Mouse (Mus musculus): Measurements from ENCODE around the gene Rexo1. TPM values are rescaled to one million over a fixed set of nuclear protein-coding genes. Genes with fewer than 3 reads are reported as not detected.

Gene Rexo1
- polyA plus RNA-seq, 1 experiment from 2014 or later: 25.8 TPM

DNA sequence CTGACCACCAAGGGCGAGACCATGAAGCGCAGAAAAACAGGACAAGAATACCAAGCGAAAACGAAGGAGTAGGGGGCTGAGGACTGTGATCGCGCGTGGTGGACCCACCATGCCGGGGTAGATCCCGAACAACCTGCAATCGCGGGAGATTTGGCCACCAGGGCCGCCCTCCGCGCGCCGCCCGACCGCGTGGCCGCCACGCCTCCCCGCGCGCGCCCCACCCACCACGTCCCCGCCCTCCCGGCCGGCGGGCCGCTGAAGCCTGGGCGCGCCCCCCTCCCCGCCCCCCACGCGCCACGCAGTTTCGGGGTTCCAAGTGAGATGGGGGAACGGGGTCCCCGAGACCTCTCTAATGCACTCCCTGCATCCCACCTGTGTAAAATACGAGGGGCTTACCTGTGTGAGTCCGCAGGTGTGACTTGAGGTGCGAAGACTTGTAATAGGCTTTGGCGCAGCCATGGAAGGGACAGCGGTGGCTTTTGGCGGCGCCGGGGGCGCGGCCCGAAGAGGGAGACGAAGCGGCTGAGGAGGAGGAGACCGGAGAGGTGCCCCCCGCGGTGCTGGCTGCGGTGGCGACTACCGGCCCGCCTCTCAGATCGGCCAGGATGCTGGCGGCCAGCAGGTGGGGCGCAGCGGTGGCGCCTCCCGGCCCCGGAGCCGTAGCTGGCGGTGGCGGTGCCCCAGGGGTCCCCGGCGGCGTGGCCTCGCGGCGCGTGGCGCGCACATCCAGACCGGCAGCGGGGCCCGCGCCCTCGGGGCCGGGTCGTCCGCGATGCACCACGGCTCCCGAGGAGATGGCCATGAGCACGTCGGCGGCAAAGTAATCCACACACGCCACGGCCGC, 15.2 kb upstream of the Rexo1 start:
- Histone ChIP-seq H3K4me1 (ENCODE audit: control insufficient read depth, insufficient read depth, low read depth, low read length) (peaks cover 39% of the 10 kb centered on the region), H3K4me3 (ENCODE audit: low read length) (peak overlapping the region; percentile 91), H3K4me2 (ENCODE audit: low read length) (peak overlapping the region; percentile 94), H3K9me3 (ENCODE audit: control insufficient read depth, low read length) (no peaks in the 10 kb centered on the region), H3K9ac (ENCODE audit: low read depth, low read length) (peak overlapping the region; percentile 90), H3K27ac (ENCODE audit: low read depth, low read length) (peak overlapping the region; percentile 90), H3K27me3 (replicated peaks; ENCODE audit: control insufficient read depth, insufficient read depth, low read length) (no peaks in the 10 kb centered on the region), H3K36me3 (ENCODE audit: control insufficient read depth, insufficient read depth, low read length) (no peaks in the 10 kb centered on the region)
- WGBS: under 1% methylated on average over 88 of the region's 96 CpGs
- ATAC-seq: peak; percentile 0; the same call in 1 of the 2 replicates

DNA sequence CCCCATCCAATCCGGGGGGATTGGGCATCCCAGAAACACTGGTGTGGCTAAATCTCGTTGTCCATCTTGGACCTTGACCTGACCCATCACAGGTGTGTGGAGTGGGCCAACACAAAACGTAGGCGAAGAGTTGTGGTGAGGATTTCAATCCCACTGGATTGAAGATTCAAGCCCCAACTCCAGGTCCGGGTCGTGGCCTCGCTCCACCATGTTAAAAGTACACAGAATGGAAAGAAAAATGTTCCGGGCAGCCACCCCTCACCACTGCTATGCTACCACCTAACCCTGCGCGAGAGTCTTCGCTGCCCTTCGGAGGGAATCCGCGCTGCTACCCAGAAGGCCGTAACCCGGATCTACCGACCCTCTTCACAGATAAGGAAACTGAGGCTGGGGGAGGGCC, 14.6 kb upstream of the Rexo1 start:
- peak overlapping the region; percentile 90 for H3K9ac ChIP-seq (ENCODE audit: low read depth, low read length)
- no peaks in the 10 kb centered on the region for H3K36me3 ChIP-seq (ENCODE audit: control insufficient read depth, insufficient read depth, low read length)
- peaks cover 45% of the 10 kb centered on the region for H3K4me1 ChIP-seq (ENCODE audit: control insufficient read depth, insufficient read depth, low read depth, low read length)
- H3K9me3 ChIP-seq (ENCODE audit: control insufficient read depth, low read length): no peaks in the 10 kb centered on the region
- no peak for ATAC-seq
- H3K27ac ChIP-seq (ENCODE audit: low read depth, low read length): no peak overlapping the region
- H3K4me3 ChIP-seq (ENCODE audit: low read length): peak overlapping the region; percentile 91
- peak overlapping the region; percentile 94 for H3K4me2 ChIP-seq (ENCODE audit: low read length)
- 12% methylated on average over 17 of the region's 17 CpGs for WGBS
- H3K27me3 ChIP-seq (replicated peaks; ENCODE audit: control insufficient read depth, insufficient read depth, low read length): no peaks in the 10 kb centered on the region

- H3K4me1 ChIP-seq (ENCODE audit: control insufficient read depth, insufficient read depth, low read depth, low read length): peaks cover 51% of the 10 kb centered on the region
- no peak for ATAC-seq
- H3K4me3 ChIP-seq (ENCODE audit: low read length): no peak overlapping the region
These were observed 13.5 kb upstream of the Rexo1 start for GRCm38 (mm10) chr10:80574896-80575295.

DNA sequence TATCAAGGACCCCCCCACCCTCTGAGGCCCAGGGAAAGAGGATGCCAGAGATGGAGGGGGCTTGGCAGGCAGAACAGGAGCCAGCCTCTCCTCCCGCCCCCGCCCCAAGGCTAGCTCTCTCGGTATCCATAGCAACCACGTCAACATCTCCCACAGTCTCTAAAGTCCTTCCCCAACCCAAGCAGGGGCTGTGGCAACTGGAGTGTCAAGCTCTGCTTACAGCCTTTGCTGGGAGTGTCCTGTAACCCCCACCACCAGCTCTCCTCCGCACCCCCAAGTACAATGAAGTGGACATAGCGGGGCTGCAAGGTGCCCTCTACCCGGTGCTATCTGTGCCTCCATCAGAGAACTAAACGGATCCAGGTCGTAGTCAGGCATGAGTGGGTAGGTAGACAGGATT, 12.6 kb upstream of the Rexo1 start:
- Histone ChIP-seq H3K4me2 (ENCODE audit: low read length) (peak overlapping the region; percentile 21), H3K9me3 (ENCODE audit: control insufficient read depth, low read length) (no peaks in the 10 kb centered on the region), H3K27ac (ENCODE audit: low read depth, low read length) (peak overlapping the region; percentile 17; the same call in 1 of the 2 replicates), H3K36me3 (ENCODE audit: control insufficient read depth, insufficient read depth, low read length) (no peaks in the 10 kb centered on the region; the same call in 1 of the 2 replicates), H3K4me1 (ENCODE audit: control insufficient read depth, insufficient read depth, low read depth, low read length) (peaks cover 53% of the 10 kb centered on the region), H3K27me3 (replicated peaks; ENCODE audit: control insufficient read depth, insufficient read depth, low read length) (no peaks in the 10 kb centered on the region), H3K4me3 (ENCODE audit: low read length) (no peak overlapping the region), H3K9ac (ENCODE audit: low read depth, low read length) (peak overlapping the region; percentile 27; the same call in 1 of the 2 replicates)
- 51% methylated on average over 9 of the region's 9 CpGs for WGBS
- no peak for ATAC-seq

More at GRCm38 (mm10) chr10:80574896-80575295, 13.5 kb upstream of the Rexo1 start:
- Histone ChIP-seq H3K4me2 (ENCODE audit: low read length) (peak overlapping the region; percentile 94), H3K9ac (ENCODE audit: low read depth, low read length) (0 out of 2 replicates have a peak overlapping the region, but pooled peaks have one; percentile 8), H3K9me3 (ENCODE audit: control insufficient read depth, low read length) (no peaks in the 10 kb centered on the region), H3K27ac (ENCODE audit: low read depth, low read length) (no peak overlapping the region), H3K36me3 (ENCODE audit: control insufficient read depth, insufficient read depth, low read length) (no peaks in the 10 kb centered on the region), H3K27me3 (replicated peaks; ENCODE audit: control insufficient read depth, insufficient read depth, low read length) (no peaks in the 10 kb centered on the region)
- WGBS: 78% methylated on average over 3 of the region's 3 CpGs

DNA sequence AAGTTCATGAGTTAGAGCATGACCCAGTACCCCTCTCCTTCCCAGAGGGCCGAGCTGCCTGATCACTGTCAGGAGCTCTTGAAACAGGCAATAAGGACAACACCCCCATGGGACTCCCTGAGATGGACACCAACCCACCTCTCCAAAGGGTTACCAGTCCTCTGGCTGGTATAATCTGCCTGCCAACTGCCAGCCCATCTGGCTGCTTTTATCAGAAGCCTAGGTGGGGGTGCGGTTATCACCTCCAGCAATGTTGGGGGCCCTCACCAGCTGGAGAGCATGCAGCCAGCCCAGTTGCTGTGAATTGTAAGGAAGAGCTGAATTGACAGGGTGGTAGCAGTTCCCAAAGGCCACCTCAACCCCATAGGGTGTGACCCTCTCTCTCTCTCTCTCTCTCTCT, 11.1 kb upstream of the Rexo1 start:
- Histone ChIP-seq H3K9me3 (ENCODE audit: control insufficient read depth, low read length) (no peaks in the 10 kb centered on the region), H3K9ac (ENCODE audit: low read depth, low read length) (no peak overlapping the region), H3K36me3 (ENCODE audit: control insufficient read depth, insufficient read depth, low read length) (peaks cover 6% of the 10 kb centered on the region; the same call in 1 of the 2 replicates), H3K4me3 (ENCODE audit: low read length) (no peak overlapping the region), H3K4me1 (ENCODE audit: control insufficient read depth, insufficient read depth, low read depth, low read length) (peaks cover 43% of the 10 kb centered on the region), H3K27me3 (replicated peaks; ENCODE audit: control insufficient read depth, insufficient read depth, low read length) (no peaks in the 10 kb centered on the region), H3K4me2 (ENCODE audit: low read length) (no peak overlapping the region), H3K27ac (ENCODE audit: low read depth, low read length) (no peak overlapping the region)
- no peak for ATAC-seq
- 78% methylated on average over 2 of the region's 2 CpGs for WGBS

DNA sequence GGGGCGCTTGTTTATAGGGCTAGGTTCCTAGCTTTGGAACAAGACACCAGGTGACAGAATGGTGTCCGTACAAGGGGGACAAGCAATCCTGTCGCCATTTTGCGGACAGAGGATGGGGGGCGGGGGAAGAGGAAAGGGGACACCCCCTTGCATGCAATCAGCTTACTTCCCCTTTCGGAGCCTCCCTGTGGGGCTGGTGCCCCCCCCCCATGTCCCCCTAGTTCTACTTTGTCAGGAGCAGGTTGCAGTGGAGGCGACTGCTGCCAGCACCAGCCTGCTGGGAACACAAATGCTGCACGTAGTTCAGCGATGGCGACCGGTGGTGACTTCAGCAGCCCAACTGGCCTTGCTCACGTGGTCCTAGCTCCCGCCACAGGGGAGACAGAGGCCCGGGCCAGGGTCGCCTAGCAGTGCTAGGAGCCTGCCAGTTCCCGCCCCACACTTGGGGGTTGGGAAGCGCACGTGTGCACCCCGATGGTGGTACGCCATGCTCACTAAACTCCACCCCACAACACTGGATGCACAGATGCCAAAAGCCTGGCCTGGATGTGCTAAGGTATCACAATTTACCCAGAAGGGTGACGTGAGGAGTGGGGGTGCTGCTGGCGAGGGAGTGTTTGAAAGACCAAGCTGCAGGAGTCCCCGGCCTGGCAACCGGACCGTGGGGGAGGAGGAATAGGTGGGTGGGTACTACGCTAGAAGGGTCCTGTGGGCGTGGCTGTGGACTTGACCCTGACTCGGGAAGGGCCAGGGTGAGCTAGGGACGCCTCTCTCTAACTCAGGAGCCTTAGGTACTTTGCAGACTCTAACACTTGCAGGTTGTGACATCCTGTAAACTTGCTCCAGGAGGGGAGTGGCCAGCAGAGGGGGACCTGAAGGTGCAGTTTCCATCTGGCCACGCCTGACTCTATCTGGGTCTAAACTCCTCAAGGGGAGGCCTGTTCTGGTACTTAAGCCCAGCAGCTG, 9.8 kb upstream of the Rexo1 start:
- Histone ChIP-seq H3K4me1 (ENCODE audit: control insufficient read depth, insufficient read depth, low read depth, low read length) (peaks cover 55% of the 10 kb centered on the region), H3K4me3 (ENCODE audit: low read length) (peak overlapping the region; percentile 14; the same call in 1 of the 2 replicates), H3K9ac (ENCODE audit: low read depth, low read length) (peak overlapping the region; percentile 54), H3K4me2 (ENCODE audit: low read length) (peak overlapping the region; percentile 49), H3K27me3 (replicated peaks; ENCODE audit: control insufficient read depth, insufficient read depth, low read length) (no peaks in the 10 kb centered on the region), H3K9me3 (ENCODE audit: control insufficient read depth, low read length) (no peaks in the 10 kb centered on the region), H3K36me3 (ENCODE audit: control insufficient read depth, insufficient read depth, low read length) (peaks cover 6% of the 10 kb centered on the region; the same call in 1 of the 2 replicates), H3K27ac (ENCODE audit: low read depth, low read length) (peak overlapping the region; percentile 44)
- WGBS: 19% methylated on average over 30 of the region's 30 CpGs
- peak; percentile 37; the same call in 1 of the 2 replicates for ATAC-seq

- Histone ChIP-seq H3K4me1 (ENCODE audit: control insufficient read depth, insufficient read depth, low read depth, low read length) (peaks cover 47% of the 10 kb centered on the region), H3K9me3 (ENCODE audit: control insufficient read depth, low read length) (no peaks in the 10 kb centered on the region), H3K36me3 (ENCODE audit: control insufficient read depth, insufficient read depth, low read length) (peaks cover 6% of the 10 kb centered on the region; the same call in 1 of the 2 replicates), H3K4me2 (ENCODE audit: low read length) (peak overlapping the region; percentile 49; the same call in 1 of the 2 replicates), H3K27ac (ENCODE audit: low read depth, low read length) (peak overlapping the region; percentile 44), H3K4me3 (ENCODE audit: low read length) (no peak overlapping the region), H3K27me3 (replicated peaks; ENCODE audit: control insufficient read depth, insufficient read depth, low read length) (no peaks in the 10 kb centered on the region), H3K9ac (ENCODE audit: low read depth, low read length) (peak overlapping the region; percentile 54)
- no peak for ATAC-seq
- WGBS: 89% methylated on average over 10 of the region's 10 CpGs
These were observed 9.1 kb upstream of the Rexo1 start for GRCm38 (mm10) chr10:80570419-80570818.

DNA sequence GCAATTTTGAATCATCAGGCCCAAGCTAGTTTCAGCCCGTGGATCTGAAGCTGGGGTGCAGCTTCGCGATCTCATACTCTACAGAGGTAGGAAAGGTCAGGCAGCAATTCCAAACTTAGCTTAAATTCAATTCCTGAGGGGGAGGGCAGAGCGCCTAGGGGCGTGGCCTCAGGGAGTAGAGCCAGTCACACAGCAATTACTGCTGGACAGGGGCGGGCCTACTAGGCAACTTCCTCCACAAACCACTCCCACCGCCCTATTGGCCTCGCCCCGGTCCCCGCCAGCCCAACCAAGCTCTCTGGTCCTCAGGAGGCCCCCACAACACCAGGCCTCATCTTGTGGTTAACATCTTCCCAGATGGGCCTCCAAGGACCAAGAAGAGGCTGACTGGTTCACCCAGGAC, 8.3 kb upstream of the Rexo1 start:
- Histone ChIP-seq H3K27ac (ENCODE audit: low read depth, low read length) (no peak overlapping the region), H3K36me3 (ENCODE audit: control insufficient read depth, insufficient read depth, low read length) (peaks cover 6% of the 10 kb centered on the region; the same call in 1 of the 2 replicates), H3K4me2 (ENCODE audit: low read length) (no peak overlapping the region), H3K9me3 (ENCODE audit: control insufficient read depth, low read length) (no peaks in the 10 kb centered on the region), H3K4me1 (ENCODE audit: control insufficient read depth, insufficient read depth, low read depth, low read length) (peaks cover 41% of the 10 kb centered on the region), H3K27me3 (replicated peaks; ENCODE audit: control insufficient read depth, insufficient read depth, low read length) (no peaks in the 10 kb centered on the region), H3K4me3 (ENCODE audit: low read length) (no peak overlapping the region), H3K9ac (ENCODE audit: low read depth, low read length) (no peak overlapping the region)
- no peak for ATAC-seq
- WGBS: 38% methylated on average over 10 of the region's 10 CpGs
